Mouse (Mus musculus) fibroblast of lung, adult 2 months (primary cell): ENCODE data around the gene Rcbtb2.

ENCODE experiments used
- DNase-seq: peaks from one replicate; pipeline ENCODE4 v3.0.0-alpha.2; 2011; ENCODE audit warnings: low read depth

Rcbtb2 gene

GRCm38 (mm10) chr14:73116938-73117337, 5.9 kb upstream of the Rcbtb2 start:
- no peak for DNase-seq

- DNase-seq: no peak
These were observed 5.1 kb upstream of the Rcbtb2 start for GRCm38 (mm10) chr14:73117411-73118392.

DNA sequence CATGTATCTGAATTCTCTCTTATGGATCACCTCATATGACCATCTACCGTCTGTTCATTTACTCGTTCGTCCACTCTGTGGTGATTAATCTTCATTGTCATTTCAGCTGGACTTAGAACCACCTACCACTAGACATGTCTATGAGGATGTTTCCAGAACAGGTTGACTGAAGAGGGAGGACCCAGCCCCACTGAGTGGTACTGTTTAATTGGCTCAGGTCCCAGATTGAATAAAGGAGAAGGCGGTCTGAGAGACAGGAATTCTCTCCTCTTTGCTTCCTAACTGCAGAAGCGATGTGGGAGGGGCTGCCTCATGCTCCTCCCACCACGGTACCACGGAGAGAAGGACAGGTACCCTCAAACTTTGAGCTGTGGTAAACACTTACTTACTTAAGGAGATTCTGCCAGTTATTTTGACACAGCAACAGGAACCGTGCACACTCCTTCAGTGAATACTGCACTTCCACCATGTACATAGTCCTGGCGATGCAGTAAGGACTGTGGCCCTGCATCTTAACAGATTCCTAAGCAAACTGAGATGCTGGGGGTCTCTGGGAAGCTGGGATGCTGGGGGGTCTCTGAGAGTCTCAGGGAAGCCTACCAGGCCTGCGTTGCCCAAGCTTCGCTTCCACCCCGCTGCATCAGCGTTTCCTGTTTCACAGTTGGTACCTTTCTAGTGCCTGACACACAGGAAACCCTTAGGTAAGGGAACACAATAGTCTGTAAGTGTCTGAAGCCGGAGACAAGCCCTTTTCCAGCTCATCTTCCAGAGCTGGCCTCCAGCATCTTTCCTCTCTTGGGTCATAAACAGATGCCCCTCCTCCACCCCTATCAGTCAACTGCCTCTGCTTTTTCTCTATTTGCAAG, 4.1 kb upstream of the Rcbtb2 start:
- DNase-seq: no peak

DNA sequence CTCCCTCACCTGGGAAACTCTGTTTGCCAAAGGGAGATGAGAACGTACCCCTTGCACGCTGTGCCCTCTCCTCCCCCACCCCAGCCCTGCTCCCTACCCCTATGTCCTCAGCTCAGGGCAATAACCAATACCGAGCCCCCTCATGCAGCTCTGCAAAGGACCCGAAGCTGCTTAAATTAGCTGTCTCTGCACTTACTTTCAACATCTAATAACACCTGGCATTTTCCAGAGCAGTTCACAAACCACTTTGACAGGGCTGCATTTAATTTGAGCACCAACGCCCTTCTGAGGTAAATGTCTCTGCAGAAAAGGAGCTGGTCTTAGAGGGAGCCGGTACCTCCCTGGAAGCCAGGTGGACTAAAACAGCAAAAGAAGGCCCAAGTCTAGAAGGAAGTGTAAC, 3.4 kb upstream of the Rcbtb2 start:
- no peak for DNase-seq

DNA sequence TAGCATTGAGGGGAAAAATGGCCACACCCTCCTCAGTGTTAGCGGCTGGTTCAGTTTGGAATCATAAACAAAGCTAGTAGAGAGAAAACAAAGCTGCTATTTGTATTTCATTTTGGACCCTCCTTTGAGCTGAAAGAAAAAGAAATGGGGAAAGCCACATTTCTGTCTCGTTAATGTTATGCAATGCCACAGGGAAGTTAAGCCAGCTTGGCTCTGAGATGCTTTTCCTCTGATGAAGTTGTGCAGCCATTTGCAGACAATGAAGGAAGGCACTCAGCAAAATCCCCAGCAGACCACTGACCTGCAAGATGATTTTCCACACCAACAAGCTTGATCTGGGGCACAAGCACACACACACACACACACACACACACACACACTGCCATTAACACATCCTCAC, 2.9 kb upstream of the Rcbtb2 start:
- DNase-seq: no peak

- no peak for DNase-seq
These were observed 470 bp upstream of the Rcbtb2 start for GRCm38 (mm10) chr14:73122211-73122922.

DNA sequence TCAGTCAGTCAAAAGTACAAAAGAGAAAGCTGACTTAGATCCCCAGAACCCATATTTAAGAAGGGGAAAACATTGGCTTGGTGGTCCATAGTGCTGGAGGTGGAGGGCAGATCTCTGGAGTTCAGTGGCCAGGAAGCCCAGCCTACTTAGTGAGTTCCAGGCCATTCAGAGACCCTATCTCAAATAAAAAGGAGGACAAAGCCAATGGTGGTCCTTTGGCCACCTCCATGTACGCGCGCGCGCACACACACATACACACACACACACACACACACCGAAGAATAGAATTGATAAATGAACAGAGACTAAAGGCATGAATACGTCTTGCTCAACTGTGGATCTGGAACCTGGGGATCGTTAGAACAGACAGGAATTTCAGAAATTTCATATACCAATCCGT, 544 bp downstream of the Rcbtb2 start:
- no peak for DNase-seq

DNA sequence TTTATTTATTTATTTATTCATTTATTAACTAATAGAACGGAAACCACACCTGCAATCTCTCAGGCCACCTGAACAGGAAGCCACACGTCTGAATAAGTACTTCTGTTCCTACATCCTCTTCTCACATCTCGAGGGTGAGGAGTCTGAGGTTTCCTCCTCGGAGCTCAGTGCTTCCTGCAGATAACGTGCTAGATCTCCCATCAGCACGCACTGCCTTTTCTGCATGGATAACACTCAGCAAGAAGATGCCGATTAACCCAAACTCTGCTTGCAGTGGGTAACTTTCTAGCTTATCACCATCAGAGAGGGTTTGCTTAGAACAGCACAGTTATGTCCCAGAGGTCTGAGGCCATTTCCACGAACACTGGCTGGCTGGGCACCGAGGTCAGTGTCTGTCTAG, 949 bp downstream of the Rcbtb2 start:
- DNase-seq: no peak

- DNase-seq: no peak
These were observed 7.7 kb downstream of the Rcbtb2 start for GRCm38 (mm10) chr14:73130519-73130918.

DNA sequence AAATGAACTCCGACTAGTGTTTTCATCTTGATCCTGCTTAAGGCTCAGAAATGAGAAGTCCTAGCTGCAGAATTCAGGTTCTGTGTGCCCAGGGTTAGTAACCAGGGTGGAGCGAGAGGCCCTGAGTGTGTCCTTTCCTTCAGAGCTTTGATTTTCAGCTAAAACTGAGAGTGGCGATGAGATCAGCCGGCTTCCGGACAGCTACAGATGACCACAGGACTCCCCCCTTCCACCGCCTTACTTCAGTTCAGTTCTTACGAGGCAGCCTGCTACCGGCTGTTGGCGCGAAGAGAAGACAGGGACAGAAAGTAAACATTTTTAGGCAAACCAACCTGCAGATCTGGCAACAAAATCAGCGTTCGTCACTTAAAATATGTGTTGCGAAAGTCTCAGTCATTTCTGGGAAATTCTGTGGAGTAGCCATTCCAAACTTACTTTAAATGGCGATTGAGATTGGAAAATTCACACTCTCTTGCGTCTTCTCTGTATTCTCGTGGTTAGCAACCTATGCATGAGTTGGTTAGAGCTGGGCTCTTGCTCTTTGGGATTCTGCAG, 9.1 kb downstream of the Rcbtb2 start:
- DNase-seq: no peak

GRCm38 (mm10) chr14:73132731-73133130, 9.9 kb downstream of the Rcbtb2 start:
- no peak for DNase-seq

GRCm38 (mm10) chr14:73137234-73137633, 14.4 kb downstream of the Rcbtb2 start:
- DNase-seq: no peak

DNA sequence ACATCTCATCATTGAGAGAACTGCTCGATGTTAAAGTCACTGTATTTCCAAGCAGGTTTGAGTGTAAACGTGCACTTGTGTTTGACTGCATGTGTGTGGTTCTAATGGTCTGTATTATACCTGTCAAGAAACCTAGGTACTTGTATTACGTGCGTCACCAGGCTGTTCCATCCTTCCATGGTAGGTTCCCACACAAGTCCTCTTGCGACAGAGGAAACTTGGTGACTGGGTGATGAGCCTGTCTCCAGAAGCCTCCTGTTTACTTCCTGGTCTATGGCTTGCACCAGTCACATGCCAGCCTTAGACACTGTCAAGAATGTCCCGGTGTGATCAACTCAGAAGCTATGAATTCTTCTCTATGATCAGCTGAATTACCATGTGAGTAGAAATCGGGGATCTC, 15.6 kb downstream of the Rcbtb2 start:
- no peak for DNase-seq

- no peak for DNase-seq
These were observed 17.0 kb downstream of the Rcbtb2 start for GRCm38 (mm10) chr14:73139866-73140265.

GRCm38 (mm10) chr14:73141800-73142199, 19.0 kb downstream of the Rcbtb2 start:
- DNase-seq: no peak

- no peak for DNase-seq
These were observed 19.6 kb downstream of the Rcbtb2 start for GRCm38 (mm10) chr14:73142421-73142895.

DNA sequence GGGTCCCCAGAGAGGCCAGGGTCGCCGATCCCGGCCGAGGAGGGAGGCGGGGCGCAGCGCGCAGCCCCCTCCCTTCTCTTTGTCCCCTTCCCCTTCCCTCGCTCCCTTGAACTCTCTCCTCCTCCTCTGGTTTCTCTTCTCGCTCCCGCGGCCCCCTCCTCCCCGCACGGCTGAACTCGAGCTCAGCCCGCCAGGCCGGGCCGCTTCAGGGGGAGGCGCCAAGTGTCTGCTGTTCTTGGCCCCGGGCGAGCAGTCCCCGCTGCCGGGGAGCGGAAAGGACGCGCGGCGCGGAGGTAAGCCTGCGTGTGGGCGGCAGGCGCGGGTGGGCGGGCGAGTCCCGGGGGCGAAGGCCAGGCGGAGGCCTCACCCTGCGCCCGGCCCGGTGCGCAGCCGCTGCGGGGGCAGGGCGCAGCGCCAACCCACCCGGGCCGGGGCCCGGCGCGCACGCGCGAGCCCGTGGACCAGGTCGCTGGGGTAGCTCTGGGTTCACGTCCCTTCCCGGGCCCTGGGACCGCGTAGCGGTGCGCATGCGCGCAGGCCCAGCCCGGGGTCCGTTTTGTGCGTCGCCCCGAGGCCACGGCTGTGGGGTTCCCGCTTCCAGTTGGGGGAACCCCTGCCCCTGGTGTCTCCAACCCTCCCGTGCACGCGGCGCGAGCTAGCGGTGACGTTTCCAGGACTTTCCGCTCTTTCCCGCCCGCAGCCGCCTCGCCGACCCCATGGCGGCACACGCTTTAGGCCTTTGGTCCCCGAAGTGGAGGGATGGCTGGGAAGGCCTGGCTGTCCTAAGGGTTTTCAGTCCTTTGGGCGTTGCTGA, 20.3 kb downstream of the Rcbtb2 start:
- DNase-seq: no peak

DNA sequence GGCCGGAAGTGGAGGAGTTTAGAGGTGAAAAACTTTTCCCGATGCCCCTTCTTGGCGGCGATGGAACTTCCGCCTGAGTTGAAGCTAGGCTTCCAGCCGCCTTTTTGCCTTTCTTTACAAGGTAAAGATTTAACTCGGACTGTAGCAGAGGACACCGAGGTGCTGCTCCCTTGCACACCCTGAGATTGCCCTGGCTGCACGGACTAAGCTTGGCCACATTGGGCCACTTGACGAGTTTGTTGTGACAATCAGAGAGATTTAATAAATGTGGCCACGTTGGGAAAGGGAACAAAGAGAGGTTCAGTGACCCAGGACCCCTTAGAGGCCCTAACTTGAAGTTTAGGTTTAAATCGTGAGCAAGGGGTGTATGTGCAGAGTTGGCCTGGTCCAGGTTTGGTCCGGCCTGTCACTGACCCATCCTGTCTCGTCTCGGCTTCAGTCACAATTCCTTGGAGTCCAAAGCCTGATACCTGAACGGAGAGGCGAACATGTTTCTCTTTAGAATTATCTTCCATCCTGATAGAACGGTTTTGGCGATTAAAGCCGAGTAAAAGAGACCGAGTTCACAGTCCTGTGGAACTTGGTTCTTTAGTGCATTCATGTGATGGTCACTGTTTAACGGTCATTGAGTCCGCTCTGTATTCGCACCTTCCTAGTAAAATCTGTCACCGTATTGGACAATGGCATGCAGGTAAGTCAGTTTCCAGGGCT, 21.0 kb downstream of the Rcbtb2 start:
- no peak for DNase-seq

GRCm38 (mm10) chr14:73145531-73145930, 22.7 kb downstream of the Rcbtb2 start:
- DNase-seq: no peak

GRCm38 (mm10) chr14:73146721-73147120, 23.9 kb downstream of the Rcbtb2 start:
- no peak for DNase-seq
